Mouse (Mus musculus): ENCODE measurements around the gene Wwc1.

DNA sequence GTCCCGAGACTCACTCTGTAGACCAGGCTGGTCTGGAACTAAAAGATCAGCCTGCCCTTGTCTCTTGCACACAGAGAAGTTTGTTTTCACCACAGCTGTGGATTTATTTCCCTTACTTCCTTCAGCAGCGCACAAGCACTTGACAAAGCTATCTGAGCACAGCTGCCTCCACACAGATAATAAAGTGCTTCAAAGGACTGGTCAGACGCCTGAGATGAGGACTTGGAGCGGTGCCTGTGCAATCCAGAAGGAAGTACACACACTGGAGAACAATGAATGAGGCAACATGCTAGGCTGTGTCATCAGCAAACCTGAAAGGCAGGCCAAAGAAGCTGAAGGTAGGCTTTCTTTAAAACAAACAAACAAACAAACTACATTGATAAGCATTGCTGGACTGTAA is 148.2 kb downstream of the Wwc1 start:
- no peak for TF ChIP-seq CTCF (IDR thresholded peaks at IDR 0.05; ENCODE audit: extremely low read depth, insufficient read length, insufficient replicate concordance, low read depth, low read length)
- no peak for TF ChIP-seq POLR2A (IDR thresholded peaks at IDR 0.05; ENCODE audit: low read depth, low read length)
